ENCODE assay signal across 8 mouse cellular contexts in genomic region chr10:108161261-108162256, GRCm38 (mm10). TPM values are rescaled to one million over a fixed set of nuclear protein-coding genes. Genes with fewer than 3 reads are reported as not detected.
DNase-seq lines count a peak whose midpoint lies in the region; ATAC-seq lines count a peak whose summit lies in the region.

Ppp1r12a (plus strand) TSS chr10:108162193.

- under 1% methylated on average over 76 of the region's 89 CpGs for WGBS in hindbrain, embryonic 12.5 days

- no peaks in the 10 kb centered on the region for H3K36me3 ChIP-seq in hindbrain, embryonic 12.5 days

- peaks cover 20% of the 10 kb centered on the region for H3K4me1 ChIP-seq in hindbrain, embryonic 12.5 days

- H3K4me2 ChIP-seq in hindbrain, embryonic 12.5 days (replicated peaks), result peak within 1 kb of the TSS; percentile 74

- H3K4me3 ChIP-seq in hindbrain, embryonic 12.5 days, result peak within 1 kb of the TSS; percentile 94

- H3K27ac ChIP-seq in hindbrain, embryonic 12.5 days, result peak within 1 kb of the TSS; percentile 99

- peak; percentile 97 for ATAC-seq in hindbrain, embryonic 12.5 days (ENCODE audit: low FRiP score)

- H3K27me3 ChIP-seq in hindbrain, embryonic 12.5 days, result no peaks in the 10 kb centered on the region

- H3K9ac ChIP-seq in hindbrain, embryonic 12.5 days, result peak within 1 kb of the TSS; percentile 100

- no peaks in the 10 kb centered on the region for H3K9me3 ChIP-seq in hindbrain, embryonic 12.5 days (replicated peaks)

- peak; percentile 98 for DNase-seq in Muller cell, postnatal 12 days (ENCODE audit: inconsistent ontology term)
- peak; percentile 97 for DNase-seq in cerebellum, adult 9-11 months
- peak; percentile 92 to 94 for DNase-seq in frontal cortex, postnatal 10 days (ENCODE audit: low spot score in 2 of 2)
- peak; percentile 86 to 95 for DNase-seq in layer of hippocampus, postnatal 25 days (ENCODE audit: extremely low spot score in 1 of 2, low spot score in 1 of 2)
- DNase-seq in lung, postnatal 25 days (ENCODE audit: low spot score), result peak; percentile 96
- peak; percentile 95 for DNase-seq in retina, embryonic 14.5 days (ENCODE audit: low spot score)
- peak; percentile 94 for DNase-seq in thymus, postnatal 4 days

RNA-seq across cellular contexts. Expression of gene Ppp1r12a, which starts in this region (rescaled TPM):
- 88.6 and 93.0 TPM in 2 replicates for polyA plus RNA-seq in hindbrain, embryonic 12.5 days (2016; fragmentation: Nextera tagmentation; extraction: Ambion mirVana)
- 100 to 1,000 TPM; 115 to 136 TPM for total RNA-seq in layer of hippocampus, postnatal 25 days (2021)

Comparison
In these comparisons a context has a peak if more than half of its experiments do, and no peak if none do; other contexts are left out.
1. Peak in every context shown above with its lines: DNase-seq, ATAC-seq, H3K4me3 ChIP-seq and H3K27ac ChIP-seq.